Mouse (Mus musculus): ENCODE measurements at regions not wholly inside any gene's neighbourhood (a gene's known extent, or its start where the extent isn't known, plus 50 kb on each side); places are given as distances from the start of the nearest gene placed in this dataset.
"Not testable (repeated sequence)": the region's sequence is repeated elsewhere in the genome, so short reads cannot be mapped to it uniquely, and the experiment has no call there.

DNA sequence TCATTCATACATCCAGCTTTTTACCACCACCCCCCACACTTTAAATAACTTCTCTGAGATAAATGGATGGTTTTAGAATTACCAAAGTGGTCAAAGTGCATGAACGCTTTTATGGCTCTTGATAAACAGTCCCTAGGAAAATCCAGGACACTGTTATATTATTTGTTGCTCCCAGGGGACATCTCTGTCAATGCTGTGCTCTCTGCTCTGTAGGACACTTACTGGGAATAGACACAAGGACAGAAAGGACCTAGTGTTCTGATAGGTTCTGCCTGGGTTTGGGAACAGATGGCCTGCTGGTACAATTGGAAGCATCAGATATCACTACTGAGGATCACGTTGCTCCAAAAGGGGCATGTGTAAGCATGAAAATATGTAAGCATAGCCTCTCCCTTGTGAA, 132.8 kb downstream of the Akr1d1 start:
- H3K4me2 ChIP-seq (replicated peaks) = no peak overlapping the region
- no peak overlapping the region for H3K27ac ChIP-seq (replicated peaks)
- H3K4me1 ChIP-seq = no peaks in the 10 kb centered on the region
- ATAC-seq (ENCODE audit: insufficient number of reproducible peaks, low FRiP score, low TSS enrichment, low read depth) = no peak
- no peaks in the 10 kb centered on the region for H3K36me3 ChIP-seq
- H3K27me3 ChIP-seq = no peaks in the 10 kb centered on the region
- no peak overlapping the region for H3K4me3 ChIP-seq (replicated peaks)
- H3K9me3 ChIP-seq (replicated peaks) = no peaks in the 10 kb centered on the region
- no peak overlapping the region for H3K9ac ChIP-seq
- 45% methylated on average over 2 of the region's 2 CpGs for WGBS

- ATAC-seq (ENCODE audit: insufficient number of reproducible peaks, low FRiP score, low TSS enrichment, low read depth) = no peak
- no peak overlapping the region for H3K27ac ChIP-seq (replicated peaks)
- H3K36me3 ChIP-seq = no peaks in the 10 kb centered on the region
- no peaks in the 10 kb centered on the region for H3K9me3 ChIP-seq (replicated peaks)
- H3K4me2 ChIP-seq (replicated peaks) = no peak overlapping the region
- 81% methylated on average over 5 of the region's 5 CpGs for WGBS
- H3K4me1 ChIP-seq = no peaks in the 10 kb centered on the region
- no peaks in the 10 kb centered on the region for H3K27me3 ChIP-seq
- H3K9ac ChIP-seq = no peak overlapping the region
- no peak overlapping the region for H3K4me3 ChIP-seq (replicated peaks)
These were observed 135.6 kb downstream of the Akr1d1 start for GRCm38 (mm10) chr6:37665576-37665975.

GRCm38 (mm10) chr6:37669407-37669806, 139.4 kb downstream of the Akr1d1 start:
- no peak overlapping the region for H3K4me2 ChIP-seq (replicated peaks)
- H3K9me3 ChIP-seq (replicated peaks) = no peaks in the 10 kb centered on the region
- no peaks in the 10 kb centered on the region for H3K27me3 ChIP-seq
- ATAC-seq (ENCODE audit: insufficient number of reproducible peaks, low FRiP score, low TSS enrichment, low read depth) = no peak
- H3K4me1 ChIP-seq = no peaks in the 10 kb centered on the region
- no peak overlapping the region for H3K9ac ChIP-seq
- no peaks in the 10 kb centered on the region for H3K36me3 ChIP-seq
- H3K4me3 ChIP-seq (replicated peaks) = no peak overlapping the region
- no peak overlapping the region for H3K27ac ChIP-seq (replicated peaks)
- 54% methylated on average over 2 of the region's 2 CpGs for WGBS

GRCm38 (mm10) chr6:37670701-37671100, 140.7 kb downstream of the Akr1d1 start:
- Histone ChIP-seq H3K9ac (no peak overlapping the region), H3K36me3 (no peaks in the 10 kb centered on the region), H3K4me3 (replicated peaks) (no peak overlapping the region), H3K9me3 (replicated peaks) (no peaks in the 10 kb centered on the region), H3K4me1 (no peaks in the 10 kb centered on the region), H3K27ac (replicated peaks) (no peak overlapping the region), H3K4me2 (replicated peaks) (no peak overlapping the region), H3K27me3 (no peaks in the 10 kb centered on the region)
- no peak for ATAC-seq (ENCODE audit: insufficient number of reproducible peaks, low FRiP score, low TSS enrichment, low read depth)
- WGBS = 61% methylated on average over 3 of the region's 3 CpGs

DNA sequence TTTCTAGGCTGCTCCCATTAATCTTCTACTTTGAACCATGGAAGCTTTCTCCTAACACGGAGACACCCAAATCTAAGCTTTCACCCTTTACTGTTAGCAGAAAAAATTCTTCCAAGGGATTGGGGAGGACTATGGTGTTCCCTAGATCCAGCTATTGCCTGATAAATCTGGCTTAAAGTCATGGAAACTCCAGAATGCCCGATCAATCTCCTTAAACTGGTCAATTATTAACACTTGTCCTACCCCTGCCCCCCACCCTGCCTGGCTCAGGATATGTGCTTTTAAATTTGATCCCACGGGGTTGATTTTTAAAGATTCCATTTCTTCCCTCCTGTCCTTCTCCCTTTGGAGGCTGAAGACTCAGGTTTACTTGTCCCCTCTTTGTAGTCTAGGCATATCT, 149.9 kb downstream of the Akr1d1 start:
- no peaks in the 10 kb centered on the region for H3K36me3 ChIP-seq
- H3K9me3 ChIP-seq (replicated peaks) = no peaks in the 10 kb centered on the region
- 76% methylated on average over 3 of the region's 3 CpGs for WGBS
- no peak overlapping the region for H3K4me2 ChIP-seq (replicated peaks)
- no peaks in the 10 kb centered on the region for H3K27me3 ChIP-seq
- H3K9ac ChIP-seq = no peak overlapping the region
- ATAC-seq (ENCODE audit: insufficient number of reproducible peaks, low FRiP score, low TSS enrichment, low read depth) = no peak
- no peaks in the 10 kb centered on the region for H3K4me1 ChIP-seq
- H3K4me3 ChIP-seq (replicated peaks) = no peak overlapping the region
- no peak overlapping the region for H3K27ac ChIP-seq (replicated peaks)

DNA sequence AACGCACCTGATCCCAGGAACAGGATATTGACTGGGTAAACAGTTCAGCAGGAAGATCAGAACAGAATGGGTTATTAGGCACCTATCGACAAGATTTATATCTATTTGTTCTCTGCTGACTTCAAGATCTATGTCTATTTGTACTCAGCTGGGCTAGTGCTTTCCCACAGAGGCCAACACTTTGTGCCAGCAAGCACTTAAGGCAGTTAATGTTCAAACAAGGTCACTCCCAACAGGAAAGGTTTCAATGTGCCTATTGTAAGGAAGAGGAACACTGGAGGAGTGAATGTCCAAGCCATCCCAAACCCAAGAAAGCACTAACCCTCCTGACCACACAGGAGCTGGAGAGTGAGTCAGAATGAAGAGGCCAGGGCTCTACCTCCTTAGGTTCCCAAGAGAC, 151.4 kb downstream of the Akr1d1 start:
- 90% methylated on average over 2 of the region's 2 CpGs for WGBS

GRCm38 (mm10) chr6:37686094-37686493, 156.1 kb downstream of the Akr1d1 start:
- no peak overlapping the region for H3K4me2 ChIP-seq (replicated peaks)
- no peak overlapping the region for H3K4me3 ChIP-seq (replicated peaks)
- H3K27me3 ChIP-seq = no peaks in the 10 kb centered on the region
- no peaks in the 10 kb centered on the region for H3K4me1 ChIP-seq
- no peaks in the 10 kb centered on the region for H3K9me3 ChIP-seq (replicated peaks)
- 94% methylated on average over 14 of the region's 14 CpGs for WGBS
- no peaks in the 10 kb centered on the region for H3K36me3 ChIP-seq
- H3K27ac ChIP-seq (replicated peaks) = no peak overlapping the region
- no peak for ATAC-seq (ENCODE audit: insufficient number of reproducible peaks, low FRiP score, low TSS enrichment, low read depth)
- no peak overlapping the region for H3K9ac ChIP-seq

More for the DNA sequence above, 151.4 kb downstream of the Akr1d1 start:
- H3K4me3 ChIP-seq (replicated peaks); ATAC-seq (ENCODE audit: insufficient number of reproducible peaks, low FRiP score, low TSS enrichment, low read depth); H3K9me3 ChIP-seq (replicated peaks); H3K4me1 ChIP-seq; H3K36me3 ChIP-seq; H3K4me2 ChIP-seq (replicated peaks); H3K27me3 ChIP-seq; H3K9ac ChIP-seq; H3K27ac ChIP-seq (replicated peaks): not testable (repeated sequence)

GRCm38 (mm10) chr6:37688866-37689617, 159.1 kb downstream of the Akr1d1 start:
- Histone ChIP-seq H3K4me2 (replicated peaks) (no peak overlapping the region), H3K27me3 (no peaks in the 10 kb centered on the region), H3K27ac (replicated peaks) (no peak overlapping the region), H3K4me3 (replicated peaks) (no peak overlapping the region), H3K9ac (no peak overlapping the region), H3K36me3 (no peaks in the 10 kb centered on the region), H3K9me3 (replicated peaks) (no peaks in the 10 kb centered on the region), H3K4me1 (no peaks in the 10 kb centered on the region)
- WGBS = 42% methylated on average over 1 of the region's 1 CpGs
- ATAC-seq (ENCODE audit: insufficient number of reproducible peaks, low FRiP score, low TSS enrichment, low read depth) = no peak

- Histone ChIP-seq H3K27ac (replicated peaks) (no peak overlapping the region), H3K9me3 (replicated peaks) (no peaks in the 10 kb centered on the region), H3K9ac (no peak overlapping the region), H3K4me3 (replicated peaks) (no peak overlapping the region), H3K4me2 (replicated peaks) (no peak overlapping the region), H3K36me3 (no peaks in the 10 kb centered on the region), H3K4me1 (no peaks in the 10 kb centered on the region), H3K27me3 (no peaks in the 10 kb centered on the region)
- no peak for ATAC-seq (ENCODE audit: insufficient number of reproducible peaks, low FRiP score, low TSS enrichment, low read depth)
These were observed 159.7 kb downstream of the Akr1d1 start for GRCm38 (mm10) chr6:37689696-37690095.

DNA sequence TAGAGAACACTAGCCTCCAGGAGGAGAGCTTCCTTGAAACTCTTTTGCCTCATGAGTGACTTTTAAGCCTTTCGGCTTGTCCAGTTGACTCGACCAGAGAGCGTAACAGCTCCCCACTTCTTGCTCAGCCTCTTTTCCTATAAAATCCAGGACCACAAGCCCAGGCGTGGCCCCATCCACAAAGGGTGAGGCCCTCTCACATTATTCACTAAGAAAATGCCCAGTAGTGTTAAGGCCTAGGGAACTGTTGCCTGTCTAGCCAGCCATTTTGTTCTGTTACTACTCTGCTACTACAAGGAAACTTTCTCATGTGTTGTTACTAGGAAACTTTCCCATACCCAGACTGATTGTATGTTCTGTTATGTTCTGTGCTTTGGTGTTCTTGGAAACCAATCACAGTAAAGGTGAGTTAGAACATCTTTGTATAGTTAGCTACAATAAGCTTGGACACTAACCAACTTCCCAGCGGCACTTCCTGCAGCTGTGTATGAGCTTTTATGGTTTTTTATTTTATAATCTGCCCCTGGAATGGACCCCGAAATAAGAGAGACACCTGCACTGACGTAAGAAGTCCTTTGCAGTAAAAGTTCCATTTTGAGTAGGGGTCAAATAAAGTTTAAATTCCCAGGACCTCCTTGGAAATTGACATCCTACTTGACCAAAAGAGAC, 162.1 kb downstream of the Akr1d1 start:
- 77% methylated on average over 7 of the region's 7 CpGs for WGBS
- H3K36me3 ChIP-seq = no peaks in the 10 kb centered on the region
- H3K4me1 ChIP-seq = no peaks in the 10 kb centered on the region
- H3K9ac ChIP-seq = no peak overlapping the region
- H3K4me2 ChIP-seq (replicated peaks) = no peak overlapping the region
- no peak for ATAC-seq (ENCODE audit: insufficient number of reproducible peaks, low FRiP score, low TSS enrichment, low read depth)
- H3K27ac ChIP-seq (replicated peaks) = no peak overlapping the region
- H3K27me3 ChIP-seq = no peaks in the 10 kb centered on the region
- H3K4me3 ChIP-seq (replicated peaks) = no peak overlapping the region
- no peaks in the 10 kb centered on the region for H3K9me3 ChIP-seq (replicated peaks)

- H3K4me3 ChIP-seq (replicated peaks) = no peak overlapping the region
- no peaks in the 10 kb centered on the region for H3K9me3 ChIP-seq (replicated peaks)
- WGBS = 77% methylated on average over 2 of the region's 2 CpGs
- no peaks in the 10 kb centered on the region for H3K4me1 ChIP-seq
- no peaks in the 10 kb centered on the region for H3K27me3 ChIP-seq
- H3K36me3 ChIP-seq = no peaks in the 10 kb centered on the region
- H3K9ac ChIP-seq = no peak overlapping the region
- H3K27ac ChIP-seq (replicated peaks) = no peak overlapping the region
- no peak for ATAC-seq (ENCODE audit: insufficient number of reproducible peaks, low FRiP score, low TSS enrichment, low read depth)
- H3K4me2 ChIP-seq (replicated peaks) = no peak overlapping the region
These were observed 162.8 kb downstream of the Akr1d1 start for GRCm38 (mm10) chr6:37692758-37693157.

- Histone ChIP-seq H3K4me1 (no peaks in the 10 kb centered on the region), H3K36me3 (no peaks in the 10 kb centered on the region), H3K27ac (replicated peaks) (no peak overlapping the region), H3K4me2 (replicated peaks) (no peak overlapping the region), H3K4me3 (replicated peaks) (no peak overlapping the region), H3K9ac (no peak overlapping the region), H3K27me3 (no peaks in the 10 kb centered on the region), H3K9me3 (replicated peaks) (no peaks in the 10 kb centered on the region)
- ATAC-seq (ENCODE audit: insufficient number of reproducible peaks, low FRiP score, low TSS enrichment, low read depth) = no peak
These were observed 166.1 kb downstream of the Akr1d1 start for GRCm38 (mm10) chr6:37696074-37696473.

All from embryonic facial prominence, embryonic 15.5 days (tissue).